Mouse (Mus musculus): ENCODE measurements around the gene Gapdh.

DNA sequence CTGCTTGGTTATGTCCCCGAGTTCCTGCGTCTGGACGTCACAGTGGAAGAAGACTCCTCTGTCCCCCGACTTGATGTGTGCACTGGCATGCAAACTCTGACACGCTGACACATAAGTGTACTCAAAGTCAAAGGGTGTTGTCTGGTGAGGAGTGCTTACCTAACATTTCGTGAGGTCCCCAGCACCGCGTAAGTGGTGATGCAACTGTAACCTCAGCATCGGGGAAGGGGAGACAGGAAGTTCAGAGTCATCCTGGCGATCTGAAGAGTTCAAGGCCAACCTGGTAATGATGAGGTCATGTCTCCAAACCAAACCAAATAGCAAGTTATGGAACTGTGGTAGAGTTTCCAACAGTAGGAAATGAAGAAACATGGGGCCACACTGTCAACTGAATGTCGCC lies 53.7 kb downstream of the Gapdh start:
- no peak for TF ChIP-seq CTCF (conservative IDR thresholded peaks at IDR 0.05; ENCODE audit: low read length)
- TF ChIP-seq NANOG (IDR thresholded peaks at IDR 0.05; ENCODE audit: borderline replicate concordance, low read length): no peak
- TF ChIP-seq POU5F1 (IDR thresholded peaks at IDR 0.05; ENCODE audit: borderline replicate concordance, low read length): no peak
